Mouse (Mus musculus): ENCODE measurements around the gene Exoc4.

Gene Exoc4

GRCm38 (mm10) chr6:33248894-33249758 is at the start of gene Exoc4:
TSS of gene Exoc4 (plus strand) at chr6:33249085.
- DNase-seq (ENCODE audit: low read depth) = peak; percentile 97

DNA sequence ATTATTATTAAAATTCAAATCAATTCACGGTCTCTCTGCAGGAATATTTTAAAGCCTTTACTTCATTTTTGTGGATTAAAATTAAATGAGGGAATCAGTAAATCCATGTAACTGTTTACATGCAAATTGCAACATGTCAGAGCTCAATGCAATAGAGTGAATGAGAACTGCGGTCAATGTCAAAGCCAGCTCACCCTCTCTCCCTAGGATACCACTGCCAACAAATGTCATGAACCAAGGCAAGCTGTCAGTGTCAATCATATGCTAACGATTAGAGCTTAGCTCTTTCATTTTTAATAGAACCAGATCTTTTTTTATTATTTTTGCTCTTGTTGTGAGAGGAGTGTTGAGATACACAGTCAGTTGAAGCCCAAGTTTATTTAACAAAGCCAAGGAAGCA is 30.1 kb upstream of the Exoc4 start:
- DNase-seq (ENCODE audit: low read depth) = no peak

- no peak for DNase-seq (ENCODE audit: low read depth)
These were observed 22.2 kb upstream of the Exoc4 start for GRCm38 (mm10) chr6:33226700-33227099.

GRCm38 (mm10) chr6:33227371-33227770 is 21.5 kb upstream of the Exoc4 start:
- no peak for DNase-seq (ENCODE audit: low read depth)

DNA sequence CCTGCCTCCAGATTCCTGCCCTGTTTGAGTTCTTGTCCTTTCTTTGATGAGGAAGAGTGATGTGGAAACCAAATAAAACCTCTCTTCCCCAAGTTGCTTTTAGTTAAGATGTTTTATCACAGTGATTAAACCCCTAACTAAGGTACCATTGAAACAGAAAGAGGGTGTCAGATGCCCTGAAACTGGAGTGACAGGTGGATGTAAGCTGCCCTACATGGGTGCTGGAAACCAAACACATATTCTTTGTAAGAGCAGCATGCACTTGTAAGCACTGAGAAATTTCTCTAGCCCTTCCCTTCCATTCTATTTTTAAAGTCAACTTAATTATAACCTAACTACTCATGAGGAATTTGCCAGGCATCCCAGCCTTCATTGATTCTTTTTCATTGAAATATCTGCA is 7.6 kb upstream of the Exoc4 start:
- DNase-seq (ENCODE audit: low read depth) = no peak

DNA sequence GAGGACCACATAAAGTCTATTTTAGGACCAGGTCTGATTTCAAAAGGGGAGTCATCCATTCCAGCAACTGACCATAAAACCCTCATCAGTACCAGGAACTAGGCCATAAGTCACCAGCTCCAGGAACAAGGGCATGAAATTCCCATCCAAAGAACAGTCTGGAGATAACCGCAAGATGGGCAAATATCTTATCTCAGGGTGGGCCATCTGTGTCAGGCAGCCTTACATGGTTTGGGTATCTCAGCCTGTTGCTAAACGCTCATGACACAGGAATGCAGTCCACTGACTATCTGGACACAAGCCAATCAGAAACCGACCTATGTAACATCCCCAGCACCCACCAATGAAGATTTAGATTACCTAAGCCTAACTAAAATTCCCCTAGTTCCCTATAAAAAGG is 4.3 kb upstream of the Exoc4 start:
- no peak for DNase-seq (ENCODE audit: low read depth)

DNA sequence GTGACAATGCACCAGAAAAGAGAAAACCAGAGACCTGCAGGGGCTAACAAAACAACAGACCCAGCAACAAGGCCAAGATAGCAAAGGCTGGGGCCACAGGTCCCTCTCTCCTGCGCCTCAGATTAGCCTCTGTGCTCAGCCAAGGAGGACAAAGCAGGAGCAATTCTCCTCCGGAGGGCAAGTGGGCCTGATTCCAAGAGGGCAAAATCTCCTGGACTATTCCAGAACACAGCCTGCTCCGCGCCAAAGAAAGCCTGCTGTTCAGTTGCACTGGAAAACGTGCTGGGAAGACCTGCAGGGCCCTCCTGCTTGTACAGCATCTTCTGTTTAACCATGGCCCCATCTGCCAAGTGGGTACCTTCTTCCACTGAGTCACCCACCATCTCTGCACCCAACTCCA is 1.7 kb upstream of the Exoc4 start:
- no peak for DNase-seq (ENCODE audit: low read depth)

- DNase-seq (ENCODE audit: low read depth) = no peak
These were observed 1.1 kb upstream of the Exoc4 start for GRCm38 (mm10) chr6:33247576-33248355.

DNA sequence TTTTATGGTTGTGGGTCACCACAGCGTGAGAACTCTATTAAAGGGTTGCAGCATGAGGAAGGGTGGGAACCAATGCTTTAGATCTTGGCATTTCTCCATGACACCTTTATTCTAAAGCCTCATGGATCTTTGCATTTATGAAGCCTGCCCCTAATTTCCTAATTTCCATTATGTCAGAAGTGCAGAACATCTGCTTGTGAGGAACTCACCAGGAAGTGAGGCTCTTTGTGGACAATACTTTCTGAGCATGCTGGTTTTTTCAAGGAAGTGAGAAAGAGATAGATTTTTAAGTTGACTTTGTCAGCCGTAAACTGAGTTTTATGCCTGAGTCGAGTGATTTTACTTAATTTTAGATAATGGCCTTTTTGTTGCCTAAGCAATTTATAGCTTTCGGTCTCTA is 7.8 kb downstream of the Exoc4 start:
- no peak for DNase-seq (ENCODE audit: low read depth)

- no peak for DNase-seq (ENCODE audit: low read depth)
These were observed 8.3 kb downstream of the Exoc4 start for GRCm38 (mm10) chr6:33257076-33257789.

GRCm38 (mm10) chr6:33259926-33260325 is 11.0 kb downstream of the Exoc4 start:
- no peak for DNase-seq (ENCODE audit: low read depth)

- no peak for DNase-seq (ENCODE audit: low read depth)
These were observed 12.7 kb downstream of the Exoc4 start for GRCm38 (mm10) chr6:33261606-33262005.

GRCm38 (mm10) chr6:33263950-33264349 is 15.1 kb downstream of the Exoc4 start:
- DNase-seq (ENCODE audit: low read depth) = no peak

DNA sequence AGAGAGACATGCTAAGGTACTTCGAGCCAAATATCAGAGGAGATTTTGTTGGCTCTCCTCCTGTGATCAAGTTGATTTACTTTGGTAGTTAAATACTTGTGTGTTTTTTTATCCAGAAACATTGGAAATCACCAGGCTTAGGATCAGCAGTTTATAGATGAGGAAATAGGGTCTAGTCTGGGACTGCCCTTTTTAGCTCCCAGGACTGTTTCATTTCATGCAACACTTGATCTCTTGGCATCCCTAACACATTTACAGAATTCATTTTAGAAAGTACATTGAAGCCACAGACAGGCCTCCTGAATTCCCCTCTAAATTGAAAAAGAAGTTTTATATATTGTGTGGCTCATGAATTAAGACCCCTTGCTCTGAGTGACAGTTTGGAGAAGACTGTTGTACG is 15.5 kb downstream of the Exoc4 start:
- no peak for DNase-seq (ENCODE audit: low read depth)

- DNase-seq (ENCODE audit: low read depth) = no peak
These were observed 18.7 kb downstream of the Exoc4 start for GRCm38 (mm10) chr6:33267571-33267970.

DNA sequence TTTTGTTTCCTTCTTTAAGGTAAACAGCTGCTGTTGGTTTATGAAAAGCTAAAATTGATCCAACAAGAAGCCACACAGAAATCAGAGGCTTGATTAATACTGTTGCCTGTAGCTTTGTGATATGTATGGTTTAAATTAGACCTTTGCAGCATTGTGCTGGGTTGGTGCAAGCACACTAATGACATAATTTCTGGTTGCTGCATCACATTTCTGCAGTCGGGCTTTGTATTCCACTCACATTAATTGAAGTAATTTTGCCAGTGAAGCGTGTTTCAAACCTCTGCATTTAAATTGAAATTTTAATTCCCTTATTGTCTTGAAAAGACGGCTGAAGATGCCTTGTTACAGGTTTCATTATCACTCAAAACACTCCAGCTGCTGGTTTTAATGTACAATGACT is 34.6 kb downstream of the Exoc4 start:
- DNase-seq (ENCODE audit: low read depth) = no peak

DNA sequence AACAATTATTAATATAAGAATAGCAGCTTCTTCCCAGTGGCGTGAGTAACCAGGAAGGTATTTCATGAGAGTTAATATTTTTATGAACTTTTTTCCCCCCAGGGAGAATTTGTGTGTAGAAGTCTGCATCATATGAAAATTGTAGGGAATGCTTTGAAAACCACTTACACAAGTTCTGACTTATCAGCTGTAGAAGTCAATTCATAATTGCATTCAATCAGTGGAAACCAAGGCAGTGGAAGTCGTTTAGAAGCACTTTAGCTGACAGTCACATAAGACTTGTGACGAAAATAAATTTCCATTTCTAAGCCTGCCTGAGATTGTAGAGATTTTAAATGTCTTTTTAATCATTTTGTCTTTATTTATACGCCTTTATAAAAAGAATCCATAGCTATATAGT is 35.1 kb downstream of the Exoc4 start:
- no peak for DNase-seq (ENCODE audit: low read depth)

DNA sequence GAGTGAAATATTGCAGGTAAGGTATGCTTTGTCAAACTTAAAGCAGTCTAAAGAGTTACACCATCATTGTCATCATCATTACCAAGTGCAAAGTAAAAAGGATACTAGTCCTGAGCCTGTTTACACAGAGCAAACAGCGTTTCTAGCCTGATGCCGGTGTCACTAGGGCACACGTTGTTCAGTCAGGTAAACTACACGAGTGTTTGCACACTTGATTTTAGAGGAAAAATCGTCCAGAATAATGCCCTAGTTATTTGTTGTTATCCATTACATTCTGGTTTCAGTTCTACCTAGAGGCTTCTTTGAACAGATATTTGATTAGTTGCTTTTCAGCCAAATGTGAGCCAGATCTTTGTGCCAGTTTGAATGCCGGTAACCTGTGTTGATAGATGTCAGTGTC is 37.5 kb downstream of the Exoc4 start:
- DNase-seq (ENCODE audit: low read depth) = no peak

- DNase-seq (ENCODE audit: low read depth) = no peak
These were observed 45.7 kb downstream of the Exoc4 start for GRCm38 (mm10) chr6:33294626-33295025.

DNA sequence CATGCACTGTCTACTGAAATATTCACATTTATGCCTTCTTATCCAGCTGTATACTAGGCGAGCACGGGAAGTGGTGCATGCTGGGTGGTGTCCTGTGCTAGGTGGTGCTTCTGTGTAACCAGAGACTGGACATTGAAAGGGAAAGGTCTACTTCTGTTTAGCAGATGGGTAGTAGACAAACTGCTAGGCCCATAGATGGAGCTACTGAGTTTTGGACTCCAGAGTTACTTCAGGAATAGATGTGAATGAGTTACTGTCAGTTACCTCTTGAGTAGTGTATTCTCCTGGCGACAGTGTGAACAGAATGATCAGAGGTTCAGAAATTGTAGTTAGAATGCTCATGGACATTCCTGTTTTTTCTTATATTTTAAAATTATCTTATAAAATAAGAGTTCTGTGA is 48.7 kb downstream of the Exoc4 start:
- peak; percentile 19 for DNase-seq (ENCODE audit: low read depth)

- peak; percentile 54 for DNase-seq (ENCODE audit: low read depth)
These were observed 49.9 kb downstream of the Exoc4 start for GRCm38 (mm10) chr6:33298768-33299167.

DNA sequence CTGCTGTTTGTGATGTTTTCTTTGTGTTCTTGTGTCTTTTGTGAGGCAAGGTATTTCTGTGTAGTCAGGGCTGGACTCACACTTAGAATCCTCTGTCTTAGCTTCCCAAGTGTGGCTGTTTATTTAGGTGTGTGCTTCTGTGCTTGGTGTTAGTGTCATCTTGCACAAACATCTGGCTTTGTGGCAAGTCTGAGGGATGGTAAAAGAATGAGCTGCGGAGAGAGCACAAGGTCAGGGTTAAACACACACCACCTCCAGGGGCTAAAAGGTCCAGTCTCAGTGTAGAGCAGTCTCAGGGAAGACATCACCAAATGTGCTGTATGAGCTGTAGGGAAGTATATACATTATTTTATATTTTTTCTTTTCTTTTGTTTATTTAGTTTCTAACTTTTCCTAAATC is 57.1 kb downstream of the Exoc4 start:
- DNase-seq (ENCODE audit: low read depth) = no peak

GRCm38 (mm10) chr6:33308646-33309045 is 59.8 kb downstream of the Exoc4 start:
- no peak for DNase-seq (ENCODE audit: low read depth)
